Mouse (Mus musculus): Measurements from ENCODE around the gene Ppard. TPM values are rescaled to one million over a fixed set of nuclear protein-coding genes. Genes with fewer than 3 reads are reported as not detected.

Gene Ppard
- polyA plus RNA-seq, 1 experiment from 2014 or later, result 0.66 TPM

- WGBS (ENCODE audit: insufficient replicate concordance), result 33% methylated on average over 8 of the region's 8 CpGs
- peak overlapping the region; percentile 57 for H3K4me3 ChIP-seq (ENCODE audit: low read depth, low read length)
- H3K4me1 ChIP-seq (ENCODE audit: insufficient read depth), result peaks cover 5% of the 10 kb centered on the region; the same call in 1 of the 2 replicates
- H3K9me3 ChIP-seq (ENCODE audit: low read length), result no peaks in the 10 kb centered on the region
- DNase-seq (no peak), ATAC-seq (no peak)
- H3K9ac ChIP-seq (replicated peaks), result peak overlapping the region; percentile 72
- peak overlapping the region; percentile 72 for H3K4me2 ChIP-seq (ENCODE audit: low read depth, low read length)
- H3K36me3 ChIP-seq (replicated peaks; ENCODE audit: insufficient read depth, low read length), result no peaks in the 10 kb centered on the region
- TF ChIP-seq EP300 (IDR thresholded peaks at IDR 0.05; ENCODE audit: low read depth) (no peak), CTCF (IDR thresholded peaks at IDR 0.05; ENCODE audit: low read depth) (no peak)
- peak overlapping the region; percentile 93 for H3K27ac ChIP-seq (ENCODE audit: low read depth)
- H3K27me3 ChIP-seq (ENCODE audit: insufficient read depth, low read length), result no peaks in the 10 kb centered on the region
These were observed 24.2 kb upstream of the Ppard start for GRCm38 (mm10) chr17:28208314-28208612.

- H3K9me3 ChIP-seq (ENCODE audit: low read length), result no peaks in the 10 kb centered on the region
- DNase-seq (no peak), ATAC-seq (no peak)
- H3K9ac ChIP-seq (replicated peaks), result 0 out of 2 replicates have a peak overlapping the region, but pooled peaks have one; percentile 26
- no peaks in the 10 kb centered on the region for H3K27me3 ChIP-seq (ENCODE audit: insufficient read depth, low read length)
- peak overlapping the region; percentile 57 for H3K4me3 ChIP-seq (ENCODE audit: low read depth, low read length)
- H3K4me2 ChIP-seq (ENCODE audit: low read depth, low read length), result peak overlapping the region; percentile 72
- TF ChIP-seq EP300 (IDR thresholded peaks at IDR 0.05; ENCODE audit: low read depth) (no peak), CTCF (IDR thresholded peaks at IDR 0.05; ENCODE audit: low read depth) (0 out of 2 replicates have a peak, but pooled peaks have one; percentile 3)
- H3K27ac ChIP-seq (ENCODE audit: low read depth), result peak overlapping the region; percentile 93
- no peaks in the 10 kb centered on the region for H3K36me3 ChIP-seq (replicated peaks; ENCODE audit: insufficient read depth, low read length)
- peaks cover 5% of the 10 kb centered on the region; the same call in 1 of the 2 replicates for H3K4me1 ChIP-seq (ENCODE audit: insufficient read depth)
- WGBS (ENCODE audit: insufficient replicate concordance), result 35% methylated on average over 4 of the region's 4 CpGs
These were observed 22.9 kb upstream of the Ppard start for GRCm38 (mm10) chr17:28209457-28210110.

- Histone ChIP-seq H3K4me3 (ENCODE audit: low read depth, low read length) (no peak overlapping the region), H3K4me1 (ENCODE audit: insufficient read depth) (peaks cover 3% of the 10 kb centered on the region; the same call in 1 of the 2 replicates), H3K27me3 (ENCODE audit: insufficient read depth, low read length) (no peaks in the 10 kb centered on the region), H3K9ac (replicated peaks) (0 out of 2 replicates have a peak overlapping the region, but pooled peaks have one; percentile 7), H3K4me2 (ENCODE audit: low read depth, low read length) (peak overlapping the region; percentile 13; the same call in 1 of the 2 replicates), H3K9me3 (ENCODE audit: low read length) (no peaks in the 10 kb centered on the region), H3K27ac (ENCODE audit: low read depth) (no peak overlapping the region), H3K36me3 (replicated peaks; ENCODE audit: insufficient read depth, low read length) (no peaks in the 10 kb centered on the region)
- DNase-seq, result no peak
- 36% methylated on average over 6 of the region's 6 CpGs for WGBS (ENCODE audit: insufficient replicate concordance)
- no peak for ATAC-seq
- TF ChIP-seq CTCF (IDR thresholded peaks at IDR 0.05; ENCODE audit: low read depth), result no peak
- no peak for TF ChIP-seq EP300 (IDR thresholded peaks at IDR 0.05; ENCODE audit: low read depth)
These were observed 20.6 kb upstream of the Ppard start for GRCm38 (mm10) chr17:28211921-28212341.

- no peak overlapping the region for H3K4me3 ChIP-seq (ENCODE audit: low read depth, low read length)
- no peaks in the 10 kb centered on the region for H3K9me3 ChIP-seq (ENCODE audit: low read length)
- 58% methylated on average over 9 of the region's 9 CpGs for WGBS (ENCODE audit: insufficient replicate concordance)
- H3K36me3 ChIP-seq (replicated peaks; ENCODE audit: insufficient read depth, low read length), result no peaks in the 10 kb centered on the region
- no peak for TF ChIP-seq EP300 (IDR thresholded peaks at IDR 0.05; ENCODE audit: low read depth)
- TF ChIP-seq CTCF (IDR thresholded peaks at IDR 0.05; ENCODE audit: low read depth), result no peak
- no peak overlapping the region for H3K27ac ChIP-seq (ENCODE audit: low read depth)
- 0 out of 2 replicates have a peak, but pooled peaks cover 1% of the 10 kb centered on the region for H3K27me3 ChIP-seq (ENCODE audit: insufficient read depth, low read length)
- no peak for ATAC-seq
- H3K4me1 ChIP-seq (ENCODE audit: insufficient read depth), result peaks cover 6% of the 10 kb centered on the region; the same call in 1 of the 2 replicates
- no peak overlapping the region for H3K9ac ChIP-seq (replicated peaks)
- DNase-seq, result no peak
- no peak overlapping the region for H3K4me2 ChIP-seq (ENCODE audit: low read depth, low read length)
These were observed 20.1 kb upstream of the Ppard start for GRCm38 (mm10) chr17:28212391-28212790.

GRCm38 (mm10) chr17:28213236-28213635, 19.3 kb upstream of the Ppard start:
- Histone ChIP-seq H3K9ac (replicated peaks) (no peak overlapping the region), H3K36me3 (replicated peaks; ENCODE audit: insufficient read depth, low read length) (no peaks in the 10 kb centered on the region), H3K9me3 (ENCODE audit: low read length) (no peaks in the 10 kb centered on the region), H3K4me2 (ENCODE audit: low read depth, low read length) (no peak overlapping the region), H3K4me1 (ENCODE audit: insufficient read depth) (peaks cover 14% of the 10 kb centered on the region), H3K27me3 (ENCODE audit: insufficient read depth, low read length) (0 out of 2 replicates have a peak, but pooled peaks cover 2% of the 10 kb centered on the region), H3K4me3 (ENCODE audit: low read depth, low read length) (no peak overlapping the region), H3K27ac (ENCODE audit: low read depth) (no peak overlapping the region)
- DNase-seq (peak; percentile 67), ATAC-seq (no peak)
- no peak for TF ChIP-seq EP300 (IDR thresholded peaks at IDR 0.05; ENCODE audit: low read depth)
- peak; percentile 66 for TF ChIP-seq CTCF (IDR thresholded peaks at IDR 0.05; ENCODE audit: low read depth)
- WGBS (ENCODE audit: insufficient replicate concordance), result 29% methylated on average over 4 of the region's 4 CpGs

GRCm38 (mm10) chr17:28216791-28217190, 15.7 kb upstream of the Ppard start:
- Histone ChIP-seq H3K9ac (replicated peaks) (no peak overlapping the region), H3K27me3 (ENCODE audit: insufficient read depth, low read length) (0 out of 2 replicates have a peak, but pooled peaks cover 2% of the 10 kb centered on the region), H3K36me3 (replicated peaks; ENCODE audit: insufficient read depth, low read length) (no peaks in the 10 kb centered on the region; the same call in 1 of the 2 replicates), H3K4me3 (ENCODE audit: low read depth, low read length) (no peak overlapping the region), H3K4me1 (ENCODE audit: insufficient read depth) (peaks cover 14% of the 10 kb centered on the region), H3K9me3 (ENCODE audit: low read length) (no peaks in the 10 kb centered on the region), H3K4me2 (ENCODE audit: low read depth, low read length) (no peak overlapping the region), H3K27ac (ENCODE audit: low read depth) (no peak overlapping the region)
- 71% methylated on average over 9 of the region's 9 CpGs for WGBS (ENCODE audit: insufficient replicate concordance)
- DNase-seq (no peak), ATAC-seq (no peak)
- no peak for TF ChIP-seq CTCF (IDR thresholded peaks at IDR 0.05; ENCODE audit: low read depth)
- TF ChIP-seq EP300 (IDR thresholded peaks at IDR 0.05; ENCODE audit: low read depth), result no peak
